Mouse (Mus musculus): ENCODE results near the gene Brsk1.

DNA sequence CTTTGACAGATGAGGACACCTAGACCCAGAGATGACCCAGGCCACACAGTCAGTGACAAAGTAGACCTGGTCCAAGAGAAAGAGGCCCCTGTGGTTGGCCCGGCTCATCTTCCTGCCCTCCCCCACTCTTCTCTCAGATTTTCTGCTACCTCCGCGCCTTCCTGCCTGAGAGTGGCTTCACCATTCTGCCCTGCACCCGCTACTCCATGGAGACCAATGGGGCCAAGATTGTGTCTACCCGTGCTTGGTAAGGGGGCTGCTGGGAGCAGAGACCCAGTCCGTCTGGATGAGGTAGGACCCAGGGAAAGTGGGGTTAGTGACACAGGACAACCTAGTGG is 52.0 kb downstream of the Brsk1 start:
- TF ChIP-seq CTCF (IDR thresholded peaks at IDR 0.05; ENCODE audit: borderline replicate concordance, insufficient read depth, low read length) (no peak), POLR2A (IDR thresholded peaks at IDR 0.05; ENCODE audit: low read depth, low read length) (no peak)

All from embryonic fibroblast, embryonic 13.5 days (primary cell).